Mouse (Mus musculus): ENCODE data around the gene Ttll1. TPM values are rescaled to one million over a fixed set of nuclear protein-coding genes. Genes with fewer than 3 reads are reported as not detected.

Gene Ttll1
- total and polyA plus RNA-seq, 3 experiments, result 2.5 to 9.9 (median 4.9) TPM

- dilution Hi-C loops (cut with MboI; ENCODE audit: extremely low pct_ligation_motif_present, extremely low pct_unique_long_range_greater_than_20kb, low sequenced_read_pairs) (no loop called here), in situ Hi-C loops (cut with MboI; ENCODE audit: low pct_ligation_motif_present, low pct_unique_long_range_greater_than_20kb, low sequenced_read_pairs) (no loop called here)
- Histone ChIP-seq H3K79me2 (replicated peaks; ENCODE audit: control insufficient read depth, extremely low read depth, insufficient read depth, poor library complexity, severe bottlenecking) (no peaks in the 10 kb centered on the region), H3K4me2 (ENCODE audit: insufficient read depth, low read depth, poor library complexity, severe bottlenecking) (no peak overlapping the region), H3K27ac (ENCODE audit: insufficient read depth, low read depth) (no peak overlapping the region), H3K27me3 (replicated peaks) (peaks cover 56% of the 10 kb centered on the region), H3K36me3 (replicated peaks in 1 of 2; ENCODE audit: control insufficient read depth in 1 of 2, insufficient read depth in 1 of 2, low read length in 1 of 2) (no peaks in the 10 kb centered on the region), H3K4me1 (ENCODE audit: control insufficient read depth in 1 of 2, insufficient read depth in 2 of 2) (peaks cover 10 to 20% of the 10 kb centered on the region in 2 experiments; a peak in 3 of 4 replicates), H3K9ac (ENCODE audit: insufficient read depth, low read depth) (no peak overlapping the region), H3K9me3 (replicated peaks; ENCODE audit: low read length) (peaks cover 10% of the 10 kb centered on the region), H3K4me3 (replicated peaks in 1 of 3; ENCODE audit: low read depth in 2 of 3, low read length in 2 of 3, poor library complexity in 1 of 3) (no peak overlapping the region)
- DNase-seq (ENCODE audit: extremely low read depth), result no peak
- TF ChIP-seq RCOR1 (conservative IDR thresholded peaks at IDR 0.05; ENCODE audit: low read depth, low read length), result no peak
- TF ChIP-seq MXI1 (IDR thresholded peaks at IDR 0.05; ENCODE audit: low read depth, low read length), result no peak
- no peak for TF ChIP-seq MEF2A (IDR thresholded peaks at IDR 0.05; ENCODE audit: borderline replicate concordance, low read depth, low read length)
- no peak for TF ChIP-seq UBTF (IDR thresholded peaks at IDR 0.05; ENCODE audit: low read depth, low read length)
- TF ChIP-seq USF1 (IDR thresholded peaks at IDR 0.05; ENCODE audit: low read depth, low read length), result no peak
- no peak for TF ChIP-seq MAX (IDR thresholded peaks at IDR 0.05; ENCODE audit: low read length)
- TF ChIP-seq HCFC1 (IDR thresholded peaks at IDR 0.05; ENCODE audit: low read depth, low read length), result no peak
- TF ChIP-seq NRF1 (IDR thresholded peaks at IDR 0.05; ENCODE audit: low read depth, low read length), result no peak
- TF ChIP-seq TBP (conservative IDR thresholded peaks at IDR 0.05; ENCODE audit: low read depth, low read length), result no peak
- no peak for TF ChIP-seq ELF1 (IDR thresholded peaks at IDR 0.05; ENCODE audit: low read depth, low read length)
- no peak for TF ChIP-seq ZKSCAN1 (IDR thresholded peaks at IDR 0.05; ENCODE audit: borderline replicate concordance, low read depth, low read length)
Observed at GRCm38 (mm10) chr15:83530233-83530632, 19.5 kb upstream of the Ttll1 start.

DNA sequence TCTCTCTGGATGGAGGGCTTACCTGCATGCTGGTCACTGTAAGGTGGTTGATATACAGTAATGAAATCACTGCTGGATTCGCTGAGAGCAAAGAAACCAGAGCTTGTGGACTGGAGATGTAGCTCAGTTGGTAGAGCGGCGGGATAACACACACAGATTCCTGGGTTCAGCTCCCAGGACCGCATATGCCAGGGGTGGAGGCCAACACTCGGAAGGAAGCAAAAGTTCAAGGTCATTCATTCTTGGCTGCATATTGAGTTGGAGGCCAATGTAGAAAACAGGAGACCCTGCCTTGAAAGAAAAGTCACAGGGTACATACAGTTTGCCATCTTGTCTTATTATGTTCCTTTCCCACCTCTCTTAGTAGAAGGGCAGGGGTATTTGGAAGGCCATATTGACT is 19.1 kb upstream of the Ttll1 start:
- peaks cover 60% of the 10 kb centered on the region for H3K27me3 ChIP-seq (replicated peaks)

DNA sequence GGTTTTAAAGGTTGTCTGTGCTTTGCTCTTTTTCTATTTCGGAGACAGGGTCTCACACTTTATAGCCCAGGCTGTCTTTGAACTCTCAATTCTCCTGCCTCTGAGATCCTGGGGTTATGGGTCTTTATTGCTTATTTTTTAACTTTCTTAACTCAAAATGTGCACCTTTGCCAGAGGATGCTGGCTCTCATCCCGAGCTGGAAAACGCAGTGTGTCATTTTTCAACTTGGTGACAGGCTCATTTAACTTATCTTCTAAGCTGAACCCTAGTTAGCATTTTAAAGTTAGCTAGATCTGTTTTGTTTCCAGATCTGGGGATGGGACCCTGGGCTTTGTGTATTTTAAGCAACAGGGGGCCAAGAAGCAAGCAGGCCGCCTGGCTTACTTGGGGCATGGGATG is 18.2 kb upstream of the Ttll1 start:
- in situ Hi-C loops (cut with MboI; ENCODE audit: low pct_ligation_motif_present, low pct_unique_long_range_greater_than_20kb, low sequenced_read_pairs), result no loop called here
- DNase-seq (ENCODE audit: extremely low read depth), result no peak
- Histone ChIP-seq H3K4me2 (ENCODE audit: insufficient read depth, low read depth, poor library complexity, severe bottlenecking) (no peak overlapping the region), H3K27me3 (replicated peaks) (peaks cover 68% of the 10 kb centered on the region), H3K4me1 (ENCODE audit: control insufficient read depth in 1 of 2, insufficient read depth in 2 of 2) (peaks cover 3 to 7% of the 10 kb centered on the region in 2 experiments; a peak in 3 of 4 replicates), H3K4me3 (replicated peaks in 1 of 3; ENCODE audit: low read depth in 2 of 3, low read length in 2 of 3, poor library complexity in 1 of 3) (no peak overlapping the region), H3K27ac (ENCODE audit: insufficient read depth, low read depth) (no peak overlapping the region), H3K9me3 (replicated peaks; ENCODE audit: low read length) (peaks cover 10% of the 10 kb centered on the region), H3K79me2 (replicated peaks; ENCODE audit: control insufficient read depth, extremely low read depth, insufficient read depth, poor library complexity, severe bottlenecking) (no peaks in the 10 kb centered on the region), H3K9ac (ENCODE audit: insufficient read depth, low read depth) (no peak overlapping the region), H3K36me3 (replicated peaks in 1 of 2; ENCODE audit: control insufficient read depth in 1 of 2, insufficient read depth in 1 of 2, low read length in 1 of 2) (no peaks in the 10 kb centered on the region)
- TF ChIP-seq USF1 (IDR thresholded peaks at IDR 0.05; ENCODE audit: low read depth, low read length), result no peak
- no peak for TF ChIP-seq TCF12 (IDR thresholded peaks at IDR 0.05; ENCODE audit: low read depth, low read length)
- no peak for TF ChIP-seq NELFE (IDR thresholded peaks at IDR 0.05; ENCODE audit: low read depth, low read length)
- TF ChIP-seq POLR2AphosphoS2 (IDR thresholded peaks at IDR 0.05; ENCODE audit: low read depth, low read length), result no peak
- no peak for TF ChIP-seq UBTF (IDR thresholded peaks at IDR 0.05; ENCODE audit: low read depth, low read length)
- TF ChIP-seq ELF1 (IDR thresholded peaks at IDR 0.05; ENCODE audit: low read depth, low read length), result no peak
- TF ChIP-seq PAX5 (IDR thresholded peaks at IDR 0.05; ENCODE audit: low read length), result no peak
- no peak for TF ChIP-seq E2F4 (IDR thresholded peaks at IDR 0.05; ENCODE audit: insufficient replicate concordance, low read depth, low read length)
- TF ChIP-seq USF2 (conservative IDR thresholded peaks at IDR 0.05; ENCODE audit: low read depth, low read length), result no peak
- no peak for TF ChIP-seq JUND (conservative IDR thresholded peaks at IDR 0.05; ENCODE audit: low read depth, low read length)
- TF ChIP-seq NRF1 (IDR thresholded peaks at IDR 0.05; ENCODE audit: low read depth, low read length), result no peak
- TF ChIP-seq ZMIZ1 (IDR thresholded peaks at IDR 0.05; ENCODE audit: low read depth, low read length), result no peak
- TF ChIP-seq ZC3H11A (IDR thresholded peaks at IDR 0.05; ENCODE audit: low read depth, low read length), result no peak
- no peak for TF ChIP-seq SMC3 (IDR thresholded peaks at IDR 0.05; ENCODE audit: low read depth, low read length)
- no peak for TF ChIP-seq ZNF384 (IDR thresholded peaks at IDR 0.05; ENCODE audit: low read depth, low read length)
- no peak for TF ChIP-seq RAD21 (IDR thresholded peaks at IDR 0.05; ENCODE audit: low read depth, low read length)
- TF ChIP-seq EP300 (IDR thresholded peaks at IDR 0.05; ENCODE audit: low read length), result no peak
- dilution Hi-C loops (cut with MboI; ENCODE audit: extremely low pct_ligation_motif_present, extremely low pct_unique_long_range_greater_than_20kb, low sequenced_read_pairs), result no loop called here

More for the DNA sequence above, 19.1 kb upstream of the Ttll1 start:
- dilution Hi-C loops (cut with MboI; ENCODE audit: extremely low pct_ligation_motif_present, extremely low pct_unique_long_range_greater_than_20kb, low sequenced_read_pairs) (no loop called here), in situ Hi-C loops (cut with MboI; ENCODE audit: low pct_ligation_motif_present, low pct_unique_long_range_greater_than_20kb, low sequenced_read_pairs) (no loop called here)
- no peak for DNase-seq (ENCODE audit: extremely low read depth)
- Histone ChIP-seq H3K27ac (ENCODE audit: insufficient read depth, low read depth) (no peak overlapping the region), H3K4me1 (ENCODE audit: control insufficient read depth in 1 of 2, insufficient read depth in 2 of 2) (peaks cover 8 to 15% of the 10 kb centered on the region in 2 experiments; a peak in 3 of 4 replicates), H3K9ac (ENCODE audit: insufficient read depth, low read depth) (no peak overlapping the region), H3K4me3 (replicated peaks in 1 of 3; ENCODE audit: low read depth in 2 of 3, low read length in 2 of 3, poor library complexity in 1 of 3) (no peak overlapping the region), H3K79me2 (replicated peaks; ENCODE audit: control insufficient read depth, extremely low read depth, insufficient read depth, poor library complexity, severe bottlenecking) (no peaks in the 10 kb centered on the region), H3K4me2 (ENCODE audit: insufficient read depth, low read depth, poor library complexity, severe bottlenecking) (no peak overlapping the region), H3K36me3 (replicated peaks in 1 of 2; ENCODE audit: control insufficient read depth in 1 of 2, insufficient read depth in 1 of 2, low read length in 1 of 2) (no peaks in the 10 kb centered on the region), H3K9me3 (replicated peaks; ENCODE audit: low read length) (peaks cover 10% of the 10 kb centered on the region)
- TF ChIP-seq GABPA (IDR thresholded peaks at IDR 0.05; ENCODE audit: insufficient replicate concordance, low read depth, low read length), result no peak
